Mouse (Mus musculus) gastrocnemius, postnatal 25 days (tissue): ENCODE measurements around the gene Hmbs. TPM values are rescaled to one million over a fixed set of nuclear protein-coding genes. Genes with fewer than 3 reads are reported as not detected.
"Not testable (repeated sequence)": the region's sequence is repeated elsewhere in the genome, so short reads cannot be mapped to it uniquely, and the experiment has no call there.

Experiments
- DNase-seq: peaks from one replicate; pipeline ENCODE4 v3.0.0; 2022
- total RNA-seq, 2 experiments: library from RNA; stranded (reverse); gene quantifications; 1 replicate in 1 of 2; 2 replicates in 1 of 2; pipeline ENCODE4 v1.2.3; 2021

The Hmbs gene
- total RNA-seq, 2 experiments from 2014 or later, result 20.3 to 24.3 TPM

DNA sequence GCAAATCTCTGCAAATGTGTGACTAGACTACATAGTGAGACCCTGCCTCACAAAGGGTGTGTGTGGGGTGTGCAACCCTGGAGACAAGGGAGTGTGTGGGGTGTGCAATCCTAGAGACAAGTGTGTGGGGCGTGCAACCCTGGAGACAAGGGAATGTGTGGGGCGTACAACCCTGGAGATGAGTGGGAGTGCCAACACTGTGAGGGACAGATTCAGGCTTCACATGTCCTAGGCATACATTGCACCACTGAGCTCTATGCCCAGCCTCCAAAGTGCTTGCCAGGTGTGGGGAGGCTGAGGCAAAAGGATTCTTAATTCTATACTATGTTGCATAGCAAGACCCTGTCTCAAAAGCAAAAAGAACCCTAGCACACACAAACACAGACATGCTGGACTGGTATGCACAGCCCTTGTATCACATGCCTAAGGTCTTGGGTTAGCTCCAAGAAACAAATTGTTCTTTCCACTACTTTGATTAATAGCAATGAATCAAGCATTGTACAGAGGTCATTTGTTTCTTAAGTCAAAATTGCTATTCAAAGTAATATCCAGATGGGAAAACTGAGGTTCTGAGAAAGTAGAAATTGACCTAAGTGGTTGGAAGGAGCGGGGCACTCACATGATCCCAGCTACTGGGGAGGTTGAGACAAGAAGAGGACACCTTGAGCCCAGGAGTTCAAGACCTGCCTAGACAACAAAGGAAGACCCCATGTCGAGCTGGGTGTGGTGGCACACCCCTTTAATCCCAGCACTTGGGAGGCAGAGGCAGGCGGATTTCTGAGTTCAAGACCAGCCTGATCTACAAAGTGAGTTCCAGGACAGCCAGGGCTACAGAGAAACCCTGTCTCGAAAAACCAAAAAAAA lies 1.8 kb upstream of the Hmbs start:
- no peak for DNase-seq

DNA sequence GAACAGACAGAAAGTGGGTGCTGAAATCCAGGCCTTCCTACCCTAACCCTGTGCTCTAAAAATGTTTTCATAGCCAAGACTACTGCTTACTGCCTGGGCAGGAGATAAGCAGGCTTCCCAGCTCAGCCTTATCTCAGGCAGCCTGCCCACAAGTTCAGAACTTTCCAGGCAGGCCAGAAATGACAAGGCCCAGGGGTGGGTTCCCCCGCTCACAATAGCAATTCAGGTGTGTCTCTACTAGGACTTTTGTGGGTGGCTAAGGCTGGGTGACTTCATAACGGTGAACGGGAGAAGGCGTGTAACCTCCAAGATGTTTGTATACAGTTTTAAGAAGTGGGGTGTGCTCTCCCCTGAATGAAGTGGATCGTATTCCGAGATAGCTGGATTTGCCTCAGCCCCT lies 738 bp downstream of the Hmbs start:
- DNase-seq, result no peak

DNA sequence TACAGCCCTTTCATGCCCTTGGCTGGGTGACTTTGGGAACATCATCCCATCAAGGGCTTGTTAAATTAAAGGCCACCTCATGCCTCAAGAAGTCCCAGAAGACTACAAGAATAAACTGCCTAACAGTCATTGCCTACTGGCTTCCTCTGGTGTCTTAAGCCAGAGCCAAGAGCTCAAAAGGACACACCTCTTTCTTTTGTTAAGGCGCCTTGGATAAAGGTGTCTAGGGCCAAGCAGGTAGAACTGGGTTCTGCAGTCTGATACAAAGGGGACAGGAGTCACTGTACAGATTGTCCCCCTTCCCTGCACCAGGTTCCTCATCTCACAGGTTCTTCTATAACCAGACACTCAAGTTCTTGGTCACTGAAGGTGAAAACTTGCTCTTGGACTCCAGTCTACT lies 1.4 kb downstream of the Hmbs start:
- no peak for DNase-seq

DNA sequence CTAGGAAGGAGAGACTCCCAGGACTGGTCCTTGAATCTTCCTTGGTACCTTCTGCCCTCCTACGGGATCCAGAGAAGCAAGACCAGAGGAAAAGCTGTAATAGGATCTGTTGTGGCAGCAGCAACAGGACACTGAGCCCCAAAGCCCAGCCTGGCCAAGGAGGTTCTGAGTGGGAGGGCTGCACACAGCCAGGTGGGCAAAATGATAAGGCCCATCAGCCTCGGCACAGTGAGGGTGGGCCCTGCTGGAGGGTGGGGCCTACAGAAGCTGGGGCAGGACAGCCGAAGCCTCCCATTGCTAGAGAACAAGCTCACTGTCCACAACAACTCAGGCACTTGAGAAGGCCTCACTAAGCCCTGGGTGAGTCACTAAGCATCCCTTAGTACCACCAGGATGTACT lies 1.9 kb downstream of the Hmbs start:
- no peak for DNase-seq

DNA sequence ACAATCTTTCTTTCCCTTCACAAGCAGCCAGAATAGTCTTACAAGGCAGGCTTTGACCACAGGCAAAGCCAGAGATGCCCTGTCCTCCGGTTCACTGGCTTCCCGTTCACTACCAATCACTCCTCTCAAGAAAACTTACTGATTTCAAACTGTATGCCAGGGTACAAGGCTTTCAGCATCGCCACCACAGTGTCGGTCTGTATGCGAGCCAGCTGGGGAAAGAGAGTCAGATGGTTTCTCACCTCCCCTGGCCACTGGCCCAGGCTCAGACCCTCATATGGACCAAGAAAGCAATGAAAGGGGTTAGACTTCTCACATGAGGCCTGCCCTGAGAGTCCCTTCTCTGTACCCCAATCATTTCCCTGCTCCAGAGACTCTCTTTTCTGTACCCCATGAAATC lies 2.5 kb downstream of the Hmbs start:
- no peak for DNase-seq

DNA sequence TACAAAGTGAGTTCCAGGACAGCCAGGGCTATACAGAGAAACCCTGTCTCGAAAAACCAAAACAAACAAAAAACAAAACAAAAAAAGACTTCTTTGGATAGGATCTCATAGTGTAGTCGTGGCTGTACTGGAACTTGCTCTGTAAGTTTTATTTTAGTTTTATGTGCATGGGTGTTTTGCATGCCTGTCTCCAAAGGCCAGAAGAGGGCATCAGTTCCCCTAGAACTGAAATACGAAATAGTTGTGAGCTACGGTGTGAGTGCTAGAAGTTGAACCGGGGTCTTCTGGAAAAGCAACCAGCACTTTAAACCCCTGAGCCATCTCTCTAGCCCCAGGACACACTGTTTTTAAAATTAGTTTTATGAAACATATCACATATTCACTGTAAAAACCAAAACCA lies 5.5 kb downstream of the Hmbs start:
- DNase-seq, result no peak

DNA sequence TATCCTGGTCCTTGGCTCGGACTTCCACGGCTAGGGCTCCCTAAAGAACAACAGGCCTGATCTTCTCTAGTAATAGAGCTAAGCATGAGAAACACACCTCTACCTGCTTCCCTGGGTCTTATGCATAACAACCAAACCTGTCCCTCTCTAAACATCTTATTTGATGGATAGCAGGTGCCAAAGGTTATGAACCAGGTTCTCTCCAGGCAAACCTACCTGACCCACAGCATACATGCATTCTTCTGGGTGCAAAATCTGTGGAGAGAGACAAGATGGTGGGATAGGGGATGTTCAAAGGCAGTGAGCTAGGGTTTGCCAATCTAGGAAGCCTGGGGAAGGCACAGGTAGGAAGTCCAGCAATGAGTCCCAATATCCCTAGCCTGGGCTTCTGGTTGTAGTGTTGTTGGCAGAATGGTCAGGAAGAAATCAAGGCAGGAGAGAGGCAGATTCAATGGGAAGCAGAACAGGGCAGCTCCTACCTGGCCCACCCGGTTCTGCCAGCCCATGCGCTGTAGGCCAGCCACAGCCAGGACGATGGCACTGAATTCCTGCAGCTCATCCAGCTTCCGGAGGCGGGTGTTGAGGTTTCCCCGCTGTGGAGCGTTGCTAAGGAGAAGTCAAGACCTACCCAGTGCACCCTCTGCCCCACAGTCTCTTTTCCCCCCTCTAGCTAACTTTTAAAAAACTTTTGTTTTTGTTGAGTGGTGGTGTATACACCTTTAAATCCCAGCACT lies 6.4 kb downstream of the Hmbs start:
- no peak for DNase-seq

DNA sequence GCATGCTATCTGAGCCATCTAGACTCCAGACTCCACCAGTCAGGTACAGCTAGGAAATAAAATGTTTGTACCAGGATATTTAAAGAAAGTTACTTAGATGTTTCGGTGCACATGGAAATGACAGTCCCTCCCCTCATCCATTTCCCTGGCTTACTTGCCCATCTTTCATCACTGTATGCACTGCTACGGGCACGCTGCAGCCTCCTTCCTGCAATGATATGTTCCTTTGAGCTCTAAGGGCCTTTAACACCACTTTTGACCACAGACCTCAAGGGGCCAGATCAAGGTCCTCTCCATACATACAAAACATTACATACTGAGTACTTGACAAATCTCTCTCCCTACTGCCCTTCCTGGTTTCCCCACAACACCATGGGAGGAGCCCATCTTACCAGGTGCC lies 7.1 kb downstream of the Hmbs start:
- DNase-seq, result no peak

DNA sequence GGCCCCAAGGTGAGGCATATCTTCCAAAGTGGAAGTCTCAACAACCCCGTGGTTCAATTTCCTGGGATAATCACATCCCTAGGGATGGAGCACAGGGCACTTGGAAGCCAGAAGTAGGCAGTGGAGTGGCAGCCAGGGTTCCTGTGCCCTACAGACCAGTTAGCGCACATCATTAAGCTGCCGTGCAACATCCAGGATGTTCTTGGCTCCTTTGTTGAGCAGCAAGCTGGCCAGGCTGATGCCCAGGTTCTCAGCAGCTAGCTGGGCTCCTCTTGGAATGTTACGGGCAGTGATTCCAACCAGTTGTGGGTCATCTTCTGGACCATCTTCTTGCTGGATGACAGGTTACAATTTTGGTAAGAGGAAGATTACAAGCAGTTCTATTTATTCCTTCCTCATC lies 7.5 kb downstream of the Hmbs start:
- not testable (repeated sequence) for DNase-seq

DNA sequence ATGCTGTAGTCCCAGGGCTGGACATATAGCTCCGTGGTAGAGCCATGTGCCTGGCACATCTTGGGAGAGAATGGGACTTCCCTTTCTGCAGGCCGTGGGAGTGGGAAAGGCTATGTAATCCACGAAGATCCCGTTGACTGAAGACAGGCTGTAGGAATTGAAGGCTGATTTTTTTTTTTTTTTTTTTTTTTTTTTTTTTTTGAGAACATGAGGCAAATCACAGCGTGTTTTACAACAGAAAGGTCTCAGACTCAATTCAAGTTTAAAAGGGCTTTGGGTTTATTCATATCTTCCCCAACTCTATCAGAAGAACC lies 8.0 kb downstream of the Hmbs start:
- no peak for DNase-seq

DNA sequence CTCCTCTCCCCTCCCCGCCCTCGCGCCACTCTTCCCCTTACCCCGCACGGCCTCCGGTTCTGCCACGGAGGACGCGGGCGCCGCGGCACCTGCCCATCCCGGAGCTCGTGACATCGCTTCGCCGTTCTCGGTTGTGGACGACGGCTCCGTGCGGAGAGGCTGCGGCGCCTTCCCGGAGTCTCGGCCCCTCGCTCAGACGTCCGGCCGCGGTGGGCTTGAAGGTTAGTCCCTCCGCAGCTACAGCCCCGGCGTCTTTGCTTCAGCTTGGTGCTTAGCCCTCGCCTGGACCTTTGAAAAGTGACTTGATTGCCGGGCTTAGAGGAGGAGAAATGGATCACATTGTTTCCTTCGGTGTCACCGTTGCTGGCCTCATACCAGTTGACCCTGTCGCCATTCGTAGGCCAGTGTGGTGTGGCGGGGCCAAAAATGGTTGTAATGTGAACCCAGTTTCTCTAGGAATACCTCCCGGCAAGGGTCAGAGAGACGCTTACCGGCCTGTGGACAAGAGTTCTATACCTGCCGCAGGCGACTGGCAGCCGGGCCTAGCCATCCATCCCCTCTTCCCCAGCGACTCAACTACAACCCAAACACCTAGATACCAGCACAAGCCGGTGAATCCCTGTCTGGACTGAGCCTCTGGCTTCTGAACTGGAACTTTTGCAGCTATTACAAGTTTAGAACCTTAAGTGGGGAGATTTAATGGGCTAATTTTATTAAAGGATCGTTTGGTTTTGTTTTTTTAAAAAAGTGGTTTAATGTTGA lies 8.5 kb downstream of the Hmbs start:
- no peak for DNase-seq

DNA sequence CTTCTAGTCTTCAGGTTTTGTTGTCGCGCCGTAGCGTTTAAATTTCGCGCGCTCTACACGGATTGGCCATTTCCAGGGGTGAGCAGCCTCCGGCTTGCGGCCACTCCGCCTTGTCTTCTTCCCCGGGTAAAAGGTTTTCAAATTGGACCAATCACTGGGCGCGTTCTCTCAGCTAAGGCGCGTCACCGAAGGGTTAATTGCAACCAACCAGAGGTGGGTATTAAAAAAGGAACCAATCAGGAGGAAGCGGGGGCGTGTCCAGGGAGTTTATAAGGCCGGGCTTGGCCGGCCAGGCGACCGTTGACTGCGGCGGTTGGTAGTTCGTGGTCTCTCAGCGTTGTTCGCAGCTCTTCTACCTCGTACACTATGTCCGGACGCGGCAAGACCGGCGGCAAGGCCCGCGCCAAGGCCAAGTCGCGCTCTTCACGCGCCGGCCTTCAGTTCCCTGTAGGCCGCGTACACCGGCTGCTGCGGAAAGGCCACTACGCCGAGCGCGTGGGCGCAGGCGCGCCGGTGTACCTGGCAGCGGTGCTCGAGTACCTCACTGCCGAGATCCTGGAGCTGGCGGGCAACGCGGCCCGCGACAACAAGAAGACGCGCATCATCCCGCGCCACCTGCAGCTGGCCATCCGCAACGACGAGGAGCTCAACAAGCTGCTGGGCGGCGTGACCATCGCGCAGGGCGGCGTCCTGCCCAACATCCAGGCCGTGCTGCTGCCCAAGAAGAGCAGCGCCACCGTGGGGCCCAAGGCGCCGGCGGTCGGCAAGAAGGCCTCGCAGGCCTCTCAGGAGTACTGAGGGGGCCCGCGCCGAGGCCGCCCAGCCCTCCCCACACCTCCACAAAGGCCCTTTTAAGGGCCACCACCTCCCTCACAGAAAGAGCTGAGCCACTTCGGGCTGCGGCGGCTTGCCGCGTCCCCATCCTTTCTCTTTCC lies 9.4 kb downstream of the Hmbs start, which contains the start of gene H2afx:
Gene H2afx (plus strand): TSS at position 299 of the 935 bp plus-strand sequence.
- DNase-seq, result peak; percentile 98

DNA sequence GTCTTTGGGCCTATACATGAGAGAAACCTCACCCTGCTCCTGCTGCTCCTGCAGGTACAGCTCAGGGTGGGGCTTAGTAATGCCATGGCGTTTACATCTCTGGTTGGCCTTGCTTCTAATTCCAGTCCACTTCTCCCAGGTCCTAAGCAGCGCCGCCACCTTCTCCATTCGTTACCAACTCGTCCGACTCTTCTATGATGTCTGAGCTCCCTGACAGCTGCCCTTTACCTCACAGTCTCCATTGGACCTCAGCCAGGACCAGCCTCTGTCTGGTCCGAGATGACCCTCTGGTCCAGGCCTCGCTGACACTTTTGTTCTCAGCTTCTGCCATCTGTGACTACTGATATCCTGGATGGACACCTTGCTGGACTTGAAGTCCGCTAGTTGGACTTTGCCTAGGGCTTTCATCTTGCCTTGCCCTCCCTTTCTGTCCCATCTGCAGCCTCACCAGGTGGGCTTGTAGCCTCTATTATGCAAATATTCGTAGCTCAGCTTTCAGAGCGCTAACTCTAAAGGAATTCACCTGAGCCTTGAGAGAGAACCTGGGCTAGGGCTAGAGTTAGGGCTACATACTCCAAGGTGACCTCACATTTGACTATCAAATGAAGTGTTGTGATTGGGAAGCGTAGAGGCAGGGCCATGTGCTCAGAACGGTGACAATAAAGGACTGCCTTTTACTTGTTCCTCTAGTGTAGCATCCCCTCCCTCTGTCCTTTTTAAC lies 10.9 kb downstream of the Hmbs start:
- no peak for DNase-seq

DNA sequence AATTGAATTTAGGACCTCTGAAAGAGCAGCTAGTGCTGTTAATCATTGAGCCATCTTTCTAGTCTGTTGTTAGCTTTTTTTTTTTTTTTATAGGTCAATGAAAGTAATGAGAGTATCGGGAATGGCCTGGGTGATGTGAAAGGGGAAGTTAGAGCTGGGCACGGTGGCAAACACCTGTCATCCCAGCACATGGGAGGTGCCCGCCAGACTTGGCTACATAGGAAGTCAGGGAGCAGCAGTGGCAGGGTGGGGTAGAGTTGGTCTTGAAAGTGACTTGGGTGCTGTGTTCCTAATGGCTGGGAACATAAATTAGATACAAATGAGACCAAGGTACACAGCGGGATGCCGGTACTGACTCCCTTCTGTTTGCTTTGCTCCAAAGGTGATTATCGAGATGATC lies 13.3 kb downstream of the Hmbs start:
- DNase-seq, result no peak

DNA sequence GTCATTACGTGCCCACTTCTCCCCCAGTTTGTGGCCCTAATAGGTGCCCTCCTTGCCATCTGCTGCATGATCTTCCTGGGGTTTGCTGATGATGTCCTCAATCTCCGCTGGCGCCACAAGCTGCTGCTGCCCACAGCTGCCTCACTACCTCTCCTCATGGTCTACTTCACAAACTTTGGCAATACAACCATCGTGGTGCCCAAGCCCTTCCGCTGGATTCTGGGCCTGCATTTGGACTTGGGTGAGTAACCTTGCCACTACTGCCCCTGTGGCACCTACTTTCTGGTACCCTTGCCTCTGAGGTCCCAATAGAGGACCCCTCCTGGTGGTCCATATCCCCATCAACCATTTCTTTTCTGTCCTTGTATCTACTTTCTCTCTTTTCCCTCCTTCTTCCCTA lies 16.1 kb downstream of the Hmbs start:
- DNase-seq, result no peak

DNA sequence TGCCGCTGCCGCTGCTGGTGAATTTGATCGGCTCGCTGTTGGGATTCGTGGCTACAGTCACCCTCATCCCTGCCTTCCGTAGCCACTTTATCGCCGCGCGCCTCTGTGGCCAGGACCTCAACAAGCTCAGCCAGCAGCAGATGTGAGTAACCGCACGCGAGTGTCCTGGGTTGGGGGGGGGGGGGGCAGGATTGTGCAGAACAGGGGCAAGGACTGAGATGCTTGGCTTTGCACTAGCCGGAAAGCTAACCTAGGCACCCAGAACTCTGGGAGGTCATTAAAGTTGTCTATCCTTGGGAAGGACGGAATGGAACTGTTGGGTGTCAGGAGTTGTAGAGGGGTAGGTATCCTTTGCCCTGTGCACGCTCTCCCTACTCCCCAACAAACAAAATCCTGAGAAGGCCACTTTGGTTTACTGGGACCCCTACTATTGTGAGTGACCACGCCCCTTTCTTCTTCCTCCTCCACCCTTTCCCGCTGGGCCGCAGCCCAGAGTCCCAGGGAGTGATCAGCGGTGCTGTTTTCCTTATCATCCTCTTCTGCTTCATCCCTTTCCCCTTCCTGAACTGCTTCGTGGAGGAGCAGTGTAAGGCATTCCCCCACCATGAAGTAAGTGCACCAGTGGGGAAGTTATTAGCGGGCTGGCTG lies 16.8 kb downstream of the Hmbs start:
- DNase-seq, result no peak

DNA sequence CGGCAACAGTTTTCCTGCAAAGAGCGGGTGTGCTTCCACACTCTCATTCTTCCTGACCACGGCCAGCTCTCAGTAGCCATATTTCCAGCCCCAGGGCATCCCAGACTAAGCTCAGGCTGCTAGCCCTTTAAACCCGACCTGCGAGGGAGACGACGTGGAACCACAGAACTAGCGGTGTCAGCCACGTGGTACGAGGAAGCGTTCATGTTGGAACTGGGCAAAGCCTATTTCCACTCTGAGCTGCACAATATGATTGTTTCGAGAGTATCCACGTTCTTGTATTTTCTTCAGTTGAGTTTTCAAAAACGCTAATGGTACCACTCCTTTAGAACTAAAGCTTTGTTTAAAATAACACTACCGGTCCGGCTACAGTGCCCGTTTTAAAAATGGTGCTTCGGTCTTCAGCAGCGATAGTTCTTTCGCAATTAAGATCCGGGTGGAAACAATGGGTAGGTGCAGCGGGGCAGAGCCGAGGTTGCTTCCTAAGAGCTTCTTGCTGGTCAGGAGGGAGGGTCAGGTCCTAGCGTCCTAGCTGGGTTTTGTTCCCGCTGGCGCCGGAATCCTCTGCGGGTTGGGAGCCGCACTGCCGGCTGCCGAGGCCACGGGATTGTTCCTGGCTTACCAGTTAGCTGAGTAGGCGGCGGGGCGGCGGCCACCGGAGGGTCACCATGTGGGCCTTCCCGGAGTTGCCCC lies 17.5 kb downstream of the Hmbs start:
- peak; percentile 80 for DNase-seq

DNA sequence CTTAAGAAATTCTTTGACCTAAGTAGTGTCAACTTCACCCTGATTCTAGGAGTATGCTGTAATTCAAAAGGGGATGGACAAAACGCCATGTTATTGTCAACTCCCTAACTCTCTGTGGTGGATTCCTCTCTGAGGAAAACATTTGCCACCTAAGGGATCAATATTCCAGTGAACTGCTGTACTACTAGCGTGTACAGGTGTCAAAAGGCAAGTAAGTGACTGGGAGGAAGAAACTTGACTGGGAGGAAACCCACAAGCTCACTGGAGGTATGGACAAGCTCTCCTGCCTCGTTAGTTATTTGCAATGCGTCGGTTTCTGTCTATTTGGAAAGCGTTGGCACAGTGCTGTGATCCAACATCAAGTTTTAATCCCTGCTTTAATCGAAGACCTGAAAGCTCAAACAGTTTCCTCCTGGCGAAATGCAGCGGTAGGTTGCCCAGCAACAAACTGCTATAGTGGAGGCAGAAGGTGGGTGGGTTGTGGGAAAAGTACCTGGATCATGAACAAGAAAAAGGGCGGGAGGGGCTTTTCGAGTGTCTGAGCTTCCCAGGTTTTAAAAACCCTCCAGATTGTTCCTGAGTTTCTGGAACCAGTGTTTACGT lies 18.2 kb downstream of the Hmbs start, which contains the start of gene Dpagt1:
Gene Dpagt1 (plus strand): TSS at position 252 of the 603 bp plus-strand sequence.
- DNase-seq, result no peak

DNA sequence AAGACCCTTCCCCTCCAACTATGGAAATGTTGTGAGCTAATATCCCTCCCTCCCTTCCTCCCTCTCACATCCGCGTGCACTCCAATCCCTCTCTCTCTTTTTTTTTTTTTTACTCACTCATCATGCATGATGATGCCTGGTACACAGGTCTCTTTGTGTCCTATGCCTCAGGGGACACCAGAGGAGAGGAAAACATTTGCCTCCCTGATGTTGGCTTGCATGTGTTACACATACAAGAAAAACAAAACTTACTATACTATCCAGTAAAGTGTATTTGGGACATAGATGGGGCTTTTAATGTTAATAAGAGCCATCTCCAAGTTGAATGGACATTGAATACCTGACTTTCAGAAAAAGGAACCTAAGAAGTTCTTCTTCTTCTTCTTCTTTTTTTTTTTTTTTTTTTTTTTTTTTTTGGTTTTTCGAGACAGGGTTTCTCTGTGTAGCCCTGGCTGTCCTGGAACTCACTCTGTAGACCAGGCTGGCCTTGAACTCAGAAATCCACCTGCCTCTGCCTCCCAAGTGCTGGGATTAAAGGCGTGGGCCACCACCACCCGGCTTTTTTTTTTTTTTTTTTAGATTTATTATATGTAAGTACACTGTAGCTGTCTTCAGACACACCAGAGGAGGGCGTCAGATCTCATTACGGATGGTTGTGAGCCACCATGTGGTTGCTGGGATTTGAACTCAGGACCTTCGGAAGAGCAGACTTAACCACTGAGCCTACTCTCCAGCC lies 18.8 kb downstream of the Hmbs start:
- DNase-seq, result not testable (repeated sequence)
